Comparison of ENCODE assay signal across 8 mouse cellular contexts in genomic region chr5:64229336-64229866, GRCm38 (mm10).
DNase-seq lines count a peak whose midpoint lies in the region; ATAC-seq and TF ChIP-seq lines count a peak whose summit lies in the region.

No protein-coding gene starts in this region.

- no peaks in the 10 kb centered on the region for H3K27me3 ChIP-seq in lung, embryonic 16.5 days (ENCODE audit: control insufficient read depth, insufficient read depth, low read depth, low read length)
- no peaks in the 10 kb centered on the region; the same call in 1 of the 2 replicates for H3K27me3 ChIP-seq in forebrain, embryonic 12.5 days
- H3K27me3 ChIP-seq in limb, embryonic 12.5 days, result no peaks in the 10 kb centered on the region; the same call in 1 of the 2 replicates
- H3K27me3 ChIP-seq in small intestine, adult 2 months (ENCODE audit: control insufficient read depth, insufficient read depth, low read length), result no peaks in the 10 kb centered on the region

- H3K4me1 ChIP-seq in lung, embryonic 16.5 days (replicated peaks; ENCODE audit: control insufficient read depth, insufficient read depth, low read length), result peaks cover 16% of the 10 kb centered on the region
- H3K4me1 ChIP-seq in forebrain, embryonic 12.5 days, result peaks cover 19% of the 10 kb centered on the region
- peaks cover 24% of the 10 kb centered on the region for H3K4me1 ChIP-seq in limb, embryonic 12.5 days (replicated peaks)
- peaks cover 25% of the 10 kb centered on the region; the same call in 1 of the 2 replicates for H3K4me1 ChIP-seq in small intestine, adult 2 months (ENCODE audit: control insufficient read depth, insufficient read depth, insufficient read length, low read length)

- ATAC-seq in lung, embryonic 16.5 days (ENCODE audit: low read depth), result no peak
- ATAC-seq in forebrain, embryonic 12.5 days (ENCODE audit: low FRiP score), result no peak
- ATAC-seq in limb, embryonic 12.5 days (ENCODE audit: insufficient number of reproducible peaks, insufficient read depth, low FRiP score, low TSS enrichment, low read depth), result no peak

- DNase-seq in lung, postnatal 4 days, result no peak
- DNase-seq in embryo, embryonic 11 days, result no peak
- DNase-seq in lung, postnatal 25 days (ENCODE audit: low spot score), result no peak
- DNase-seq in gastrocnemius, postnatal 4 days (ENCODE audit: low spot score in 2 of 2), result no peak

- H3K4me2 ChIP-seq in lung, embryonic 16.5 days (ENCODE audit: low read depth, low read length), result peak overlapping the region; percentile 91
- peak overlapping the region; percentile 87 for H3K4me2 ChIP-seq in forebrain, embryonic 12.5 days
- H3K4me2 ChIP-seq in limb, embryonic 12.5 days, result peak overlapping the region; percentile 69

- WGBS in lung, embryonic 16.5 days, result 42% methylated on average over 12 of the region's 12 CpGs
- 46% methylated on average over 12 of the region's 12 CpGs for WGBS in forebrain, embryonic 12.5 days
- 44% methylated on average over 12 of the region's 12 CpGs for WGBS in limb, embryonic 12.5 days
- 27% methylated on average over 12 of the region's 12 CpGs for WGBS in small intestine, adult 2 months

- no peak for TF ChIP-seq POLR2A in small intestine, adult 2 months (IDR thresholded peaks at IDR 0.05; ENCODE audit: low read depth, low read length)

- no peak for TF ChIP-seq CTCF in small intestine, adult 2 months (IDR thresholded peaks at IDR 0.05; ENCODE audit: extremely low read depth, insufficient read length, insufficient replicate concordance, low read depth, low read length)

- peak overlapping the region; percentile 63 for H3K9ac ChIP-seq in lung, embryonic 16.5 days (ENCODE audit: low read length)
- peak overlapping the region; percentile 74 for H3K9ac ChIP-seq in forebrain, embryonic 12.5 days
- H3K9ac ChIP-seq in limb, embryonic 12.5 days (replicated peaks), result peak overlapping the region; percentile 74

- peak overlapping the region; percentile 75 for H3K4me3 ChIP-seq in lung, embryonic 16.5 days (ENCODE audit: low read length)
- H3K4me3 ChIP-seq in forebrain, embryonic 12.5 days (replicated peaks), result peak overlapping the region; percentile 69
- peak overlapping the region; percentile 70 for H3K4me3 ChIP-seq in limb, embryonic 12.5 days (replicated peaks)
- peak overlapping the region; percentile 87 for H3K4me3 ChIP-seq in small intestine, adult 2 months (ENCODE audit: low read depth, low read length)

- H3K36me3 ChIP-seq in lung, embryonic 16.5 days (ENCODE audit: control insufficient read depth, insufficient read depth, low read length), result no peaks in the 10 kb centered on the region
- H3K36me3 ChIP-seq in forebrain, embryonic 12.5 days (replicated peaks), result no peaks in the 10 kb centered on the region
- no peaks in the 10 kb centered on the region for H3K36me3 ChIP-seq in limb, embryonic 12.5 days
- no peaks in the 10 kb centered on the region for H3K36me3 ChIP-seq in small intestine, adult 2 months (ENCODE audit: control insufficient read depth, insufficient read depth, low read length)

- H3K27ac ChIP-seq in lung, embryonic 16.5 days (ENCODE audit: low read length), result peak overlapping the region; percentile 50
- H3K27ac ChIP-seq in forebrain, embryonic 12.5 days, result no peak overlapping the region
- H3K27ac ChIP-seq in limb, embryonic 12.5 days, result peak overlapping the region; percentile 53; the same call in 1 of the 2 replicates
- H3K27ac ChIP-seq in small intestine, adult 2 months (ENCODE audit: insufficient read depth, low read depth, low read length), result peak overlapping the region; percentile 99

- no peaks in the 10 kb centered on the region for H3K9me3 ChIP-seq in lung, embryonic 16.5 days (ENCODE audit: control insufficient read depth, low read length)
- no peaks in the 10 kb centered on the region for H3K9me3 ChIP-seq in forebrain, embryonic 12.5 days
- H3K9me3 ChIP-seq in limb, embryonic 12.5 days, result no peaks in the 10 kb centered on the region
